Mouse (Mus musculus) MEL (cell line): ENCODE measurements around the gene Gria1.

Experiments
- BHLHE40 ChIP-seq: IDR thresholded peaks from 2 replicates; pipeline ENCODE4 v1.6.1; 2012; ENCODE audit warnings: low read depth, mild to moderate bottlenecking, inconsistent platforms, low read length, improper control_type of control experiment, borderline replicate concordance
- CTCF ChIP-seq, 3 experiments: IDR thresholded peaks in 2 of 3; conservative IDR thresholded peaks in 1 of 3; 2 replicates each; pipeline ENCODE4 v1.5.1; 2011 to 2012; ENCODE audit warnings: low read length in 3 of 3, low read depth in 2 of 3, mild to moderate bottlenecking in 2 of 3, improper control_type of control experiment in 1 of 3, inconsistent platforms in 1 of 3, mixed read lengths in 1 of 3, moderate library complexity in 1 of 3; ENCODE audit not compliant: control insufficient read depth in 1 of 3, insufficient read depth in 1 of 3, poor library complexity in 1 of 3, severe bottlenecking in 1 of 3
- E2F4 ChIP-seq: IDR thresholded peaks from 2 replicates; pipeline ENCODE4 v1.6.1; 2011; ENCODE audit warnings: low read depth, low read length, improper control_type of control experiment, borderline replicate concordance
- ELF1 ChIP-seq: IDR thresholded peaks from 2 replicates; pipeline ENCODE4 v1.6.1; 2014; ENCODE audit warnings: low read depth, mild to moderate bottlenecking, inconsistent platforms, low read length, improper control_type of control experiment, moderate library complexity
- EP300 ChIP-seq, 2 experiments: IDR thresholded peaks; 2 replicates each; pipeline ENCODE4 v1.6.1; 2011; ENCODE audit warnings: improper control_type of control experiment in 2 of 2, low read length in 2 of 2, low read depth in 1 of 2, mild to moderate bottlenecking in 1 of 2
- ETS1 ChIP-seq: IDR thresholded peaks from 2 replicates; pipeline ENCODE4 v1.6.1; 2012; ENCODE audit warnings: low read depth, mild to moderate bottlenecking, inconsistent platforms, low read length, improper control_type of control experiment, moderate library complexity
- MAZ ChIP-seq: IDR thresholded peaks from 2 replicates; pipeline ENCODE4 v1.6.1; 2012; ENCODE audit warnings: low read depth, mild to moderate bottlenecking, inconsistent platforms, low read length, improper control_type of control experiment
- POLR2A ChIP-seq, 2 experiments: IDR thresholded peaks; 2 replicates each; pipeline ENCODE4 v1.6.1; 2011 to 2012; ENCODE audit warnings: low read length in 2 of 2, mild to moderate bottlenecking in 2 of 2, control low read depth in 1 of 2, improper control_type of control experiment in 1 of 2, low read depth in 1 of 2, moderate library complexity in 1 of 2; ENCODE audit not compliant: control insufficient read depth in 1 of 2, insufficient read depth in 1 of 2, poor library complexity in 1 of 2
- POLR2AphosphoS2 ChIP-seq: IDR thresholded peaks from 2 replicates; pipeline ENCODE4 v1.6.1; 2011; ENCODE audit warnings: low read length, improper control_type of control experiment
- TAL1 ChIP-seq: IDR thresholded peaks from 2 replicates; pipeline ENCODE4 v1.6.1; 2012; ENCODE audit warnings: mild to moderate bottlenecking, inconsistent platforms, low read length, moderate library complexity, mixed read lengths
- ZKSCAN1 ChIP-seq: IDR thresholded peaks from 2 replicates; pipeline ENCODE4 v1.6.1; 2012; ENCODE audit warnings: low read depth, mild to moderate bottlenecking, inconsistent platforms, low read length, improper control_type of control experiment, moderate library complexity

DNA sequence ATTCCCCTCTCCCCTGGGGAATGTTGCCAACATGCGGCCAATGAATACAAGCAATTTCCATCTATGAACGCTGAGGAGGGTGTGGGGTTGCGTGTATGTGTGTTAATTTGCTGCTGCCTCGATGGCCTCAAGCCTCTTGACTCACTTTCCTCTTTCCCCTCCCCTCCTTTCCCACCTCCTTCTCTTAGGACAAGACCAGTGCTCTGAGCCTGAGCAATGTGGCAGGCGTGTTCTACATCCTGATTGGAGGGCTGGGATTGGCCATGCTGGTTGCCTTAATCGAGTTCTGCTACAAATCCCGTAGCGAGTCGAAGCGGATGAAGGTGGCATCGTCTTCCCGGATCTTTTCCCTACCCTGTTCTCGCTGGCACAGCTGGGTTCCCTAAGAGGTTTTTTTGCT, 306.3 kb downstream of the Gria1 start:
- TF ChIP-seq CTCF (IDR thresholded peaks at IDR 0.05 in 2 of 3, conservative IDR thresholded peaks at IDR 0.05 in 1 of 3; ENCODE audit: control insufficient read depth in 1 of 3, insufficient read depth in 1 of 3, low read depth in 2 of 3, low read length in 3 of 3, poor library complexity in 1 of 3, severe bottlenecking in 1 of 3) (no peak), ETS1 (no peak), POLR2A (IDR thresholded peaks at IDR 0.05; ENCODE audit: control insufficient read depth in 1 of 2, insufficient read depth in 1 of 2, low read depth in 1 of 2, low read length in 2 of 2, poor library complexity in 1 of 2) (no peak), EP300 (IDR thresholded peaks at IDR 0.05; ENCODE audit: low read depth in 1 of 2, low read length in 2 of 2) (no peak), MAZ (no peak), ZKSCAN1 (no peak), E2F4 (no peak), TAL1 (no peak), BHLHE40 (no peak), ELF1 (no peak), POLR2AphosphoS2 (no peak)
